Comparison of ENCODE assay signal across 22 mouse cellular contexts in the genomic region with DNA sequence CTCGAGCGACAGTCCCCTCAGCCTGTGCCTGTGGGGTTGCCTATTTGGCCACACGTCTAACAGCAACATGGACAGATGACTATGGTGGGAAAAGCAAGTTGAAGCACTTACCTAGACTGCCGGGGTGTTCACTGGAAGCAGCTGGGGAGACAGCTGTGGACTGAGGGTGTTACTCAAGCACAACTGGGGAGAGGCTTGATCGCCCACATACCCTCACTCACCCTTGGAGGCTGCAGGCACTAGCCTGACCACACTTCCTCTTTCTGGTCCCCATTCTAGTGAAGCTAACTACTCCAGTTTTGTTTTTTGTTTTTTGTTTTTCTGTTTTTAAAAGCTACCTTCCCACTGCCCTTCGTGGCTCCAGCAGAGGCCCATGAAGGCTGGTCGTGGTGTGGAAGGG. TPM values are rescaled to one million over a fixed set of nuclear protein-coding genes. Genes with fewer than 3 reads are reported as not detected.
DNase-seq lines count a peak whose midpoint lies in the region; ATAC-seq and TF ChIP-seq lines count a peak whose summit lies in the region.
"Had no signal": no experiment of that assay in that cellular context is flagged by ENCODE, and none has a peak within 500 bp of the region (broad histone marks: within the 10 kb centered on the region; RNA-seq: fewer than 3 reads in every experiment).

Gene Scimp, minus strand, starts transcription at position 222 of the 400 bp plus-strand sequence.

- peak within 1 kb of the TSS; percentile 75 for H3K27ac ChIP-seq in liver, postnatal 0 days (ENCODE audit: low read depth)
- H3K27ac ChIP-seq in MEL (ENCODE audit: control insufficient read depth, low read depth, low read length) = no peak within 1 kb of the TSS
- peak within 1 kb of the TSS; percentile 23 for H3K27ac ChIP-seq in small intestine, adult 2 months (ENCODE audit: insufficient read depth, low read depth, low read length)
- H3K27ac ChIP-seq in liver, embryonic 12.5 days = no peak within 1 kb of the TSS
- H3K27ac ChIP-seq: forebrain, embryonic 13.5 days; heart, embryonic 13.5 days; hindbrain, postnatal 0 days; liver, embryonic 14.5 days; stomach, postnatal 0 days had no signal

- peak; percentile 44; the same call in 1 of the 2 replicates for ATAC-seq in liver, postnatal 0 days
- peak; percentile 84 to 88 for ATAC-seq in hematopoietic stem cell, adult 5-6 weeks (replicated peaks in 1 of 2; ENCODE audit: insufficient read depth in 1 of 2, low FRiP score in 2 of 2, low TSS enrichment in 1 of 2, low read depth in 1 of 2, poor library complexity in 2 of 2, severe bottlenecking in 2 of 2)
- no peak for ATAC-seq in liver, embryonic 12.5 days
- ATAC-seq: forebrain, embryonic 13.5 days; hindbrain, postnatal 0 days had no signal

- H3K9ac ChIP-seq in liver, postnatal 0 days (replicated peaks) = no peak within 1 kb of the TSS
- peak within 1 kb of the TSS; percentile 35; the same call in 1 of the 2 replicates for H3K9ac ChIP-seq in MEL (ENCODE audit: control insufficient read depth, low read depth, low read length, poor library complexity, severe bottlenecking)
- H3K9ac ChIP-seq in liver, embryonic 12.5 days = no peak within 1 kb of the TSS
- H3K9ac ChIP-seq: forebrain, embryonic 13.5 days; heart, embryonic 13.5 days; liver, embryonic 14.5 days had no signal

- no peaks in the 10 kb centered on the region for H3K9me3 ChIP-seq in liver, postnatal 0 days (ENCODE audit: low read length)
- no peaks in the 10 kb centered on the region for H3K9me3 ChIP-seq in MEL (replicated peaks; ENCODE audit: insufficient read depth, low read length)
- H3K9me3 ChIP-seq in liver, embryonic 12.5 days (replicated peaks) = no peaks in the 10 kb centered on the region
- H3K9me3 ChIP-seq: forebrain, embryonic 13.5 days; G1E; heart, embryonic 13.5 days had no signal

- H3K36me3 ChIP-seq in liver, postnatal 0 days (replicated peaks; ENCODE audit: insufficient read depth, low read length) = no peaks in the 10 kb centered on the region
- H3K36me3 ChIP-seq in MEL (ENCODE audit: control insufficient read depth in 1 of 2, insufficient read depth in 2 of 2, low read length in 2 of 2) = peaks cover 0 to 2% of the 10 kb centered on the region in 2 experiments; a peak in 2 of 4 replicates
- H3K36me3 ChIP-seq in small intestine, adult 2 months (ENCODE audit: control insufficient read depth, insufficient read depth, low read length) = no peaks in the 10 kb centered on the region
- no peaks in the 10 kb centered on the region for H3K36me3 ChIP-seq in liver, embryonic 12.5 days
- H3K36me3 ChIP-seq: G1E; heart, embryonic 13.5 days had no signal

- WGBS in liver, postnatal 0 days (ENCODE audit: insufficient replicate concordance) = 38% methylated on average over 7 of the region's 7 CpGs
- 64% methylated on average over 7 of the region's 7 CpGs for WGBS in small intestine, adult 2 months
- 39% methylated on average over 7 of the region's 7 CpGs for WGBS in liver, embryonic 12.5 days (ENCODE audit: insufficient replicate concordance)

- DNase-seq in liver, postnatal 0 days = peak; percentile 33
- DNase-seq in liver = no peak
- DNase-seq in MEL (ENCODE audit: low read depth, low spot score) = peak; percentile 68
- no peak for DNase-seq in adrenal gland, adult 2 months
- DNase-seq in left cerebral cortex, postnatal 10 days (ENCODE audit: extremely low spot score in 1 of 2, low spot score in 2 of 2) = no peak
- DNase-seq: adrenal gland, postnatal 10 days; gastrocnemius, postnatal 36 days; heart, postnatal 4 days; kidney, adult 9 months; midbrain, embryonic 14.5 days; thymus, postnatal 25 days had no signal

- TF ChIP-seq POLR2A in MEL (IDR thresholded peaks at IDR 0.05; ENCODE audit: control insufficient read depth in 1 of 2, insufficient read depth in 1 of 2, low read depth in 1 of 2, low read length in 2 of 2, poor library complexity in 1 of 2) = no peak
- TF ChIP-seq POLR2A in small intestine, adult 2 months (IDR thresholded peaks at IDR 0.05; ENCODE audit: low read depth, low read length) = no peak

- no peak for TF ChIP-seq EP300 in liver, postnatal 0 days (IDR thresholded peaks at IDR 0.05; ENCODE audit: low read depth)
- TF ChIP-seq EP300 in MEL (IDR thresholded peaks at IDR 0.05; ENCODE audit: low read depth in 1 of 2, low read length in 2 of 2) = peak in 1 of 2 experiments; percentile 15; a peak in 1 of 4 replicates

- no peaks in the 10 kb centered on the region for H3K79me2 ChIP-seq in MEL (ENCODE audit: control insufficient read depth, insufficient read depth, low read length, poor library complexity)

- no peak within 1 kb of the TSS; the same call in 1 of the 2 replicates for H3K4me2 ChIP-seq in liver, postnatal 0 days (ENCODE audit: low read depth, low read length)
- no peak within 1 kb of the TSS for H3K4me2 ChIP-seq in liver, embryonic 12.5 days
- H3K4me2 ChIP-seq: forebrain, embryonic 13.5 days; heart, embryonic 13.5 days had no signal

- intact Hi-C loops in left cerebral cortex, postnatal 10 days (cut with DNase I) = loop anchor here (5.0 kb wide), 1 partner anchor 35 kb away; no protein-coding TSS in a partner anchor

- H3K27me3 ChIP-seq in liver, postnatal 0 days (ENCODE audit: insufficient read depth, low read length) = no peaks in the 10 kb centered on the region
- H3K27me3 ChIP-seq in MEL (ENCODE audit: control insufficient read depth in 1 of 2, insufficient read depth in 2 of 2, low read length in 2 of 2) = peaks cover 9 to 13% of the 10 kb centered on the region in 2 experiments
- H3K27me3 ChIP-seq in small intestine, adult 2 months (ENCODE audit: control insufficient read depth, insufficient read depth, low read length) = no peaks in the 10 kb centered on the region
- no peaks in the 10 kb centered on the region for H3K27me3 ChIP-seq in liver, embryonic 12.5 days (replicated peaks)
- H3K27me3 ChIP-seq: forebrain, embryonic 13.5 days; heart, embryonic 13.5 days had no signal

- H3K4me3 ChIP-seq in liver, postnatal 0 days (ENCODE audit: low read depth, low read length) = no peak within 1 kb of the TSS
- no peak within 1 kb of the TSS for H3K4me3 ChIP-seq in MEL (ENCODE audit: control insufficient read depth in 1 of 2, insufficient read depth in 1 of 2, low read depth in 2 of 2, low read length in 2 of 2)
- peak within 1 kb of the TSS; percentile 15 for H3K4me3 ChIP-seq in small intestine, adult 2 months (ENCODE audit: low read depth, low read length)
- no peak within 1 kb of the TSS for H3K4me3 ChIP-seq in liver, embryonic 12.5 days
- H3K4me3 ChIP-seq: forebrain, embryonic 13.5 days; heart, embryonic 13.5 days had no signal

- TF ChIP-seq CTCF in liver, postnatal 0 days (IDR thresholded peaks at IDR 0.05; ENCODE audit: low read depth) = no peak
- TF ChIP-seq CTCF in MEL (IDR thresholded peaks at IDR 0.05 in 2 of 3, conservative IDR thresholded peaks at IDR 0.05 in 1 of 3; ENCODE audit: control insufficient read depth in 1 of 3, insufficient read depth in 1 of 3, low read depth in 2 of 3, low read length in 3 of 3, poor library complexity in 1 of 3, severe bottlenecking in 1 of 3) = no peak
- TF ChIP-seq CTCF in small intestine, adult 2 months (IDR thresholded peaks at IDR 0.05; ENCODE audit: extremely low read depth, insufficient read length, insufficient replicate concordance, low read depth, low read length) = no peak

- 0 out of 2 replicates have a peak, but pooled peaks cover 5% of the 10 kb centered on the region for H3K4me1 ChIP-seq in liver, postnatal 0 days (ENCODE audit: insufficient read depth)
- H3K4me1 ChIP-seq in MEL (ENCODE audit: control insufficient read depth in 1 of 2, insufficient read depth in 2 of 2, low read length in 2 of 2) = 0 out of 4 replicates have a peak, but pooled peaks cover 0 to 9% of the 10 kb centered on the region in 2 experiments
- H3K4me1 ChIP-seq in small intestine, adult 2 months (ENCODE audit: control insufficient read depth, insufficient read depth, insufficient read length, low read length) = 0 out of 2 replicates have a peak, but pooled peaks cover 1% of the 10 kb centered on the region
- no peaks in the 10 kb centered on the region for H3K4me1 ChIP-seq in liver, embryonic 12.5 days
- H3K4me1 ChIP-seq: forebrain, embryonic 13.5 days; heart, embryonic 13.5 days had no signal

- no peak for TF ChIP-seq RAD21 in MEL (IDR thresholded peaks at IDR 0.05; ENCODE audit: low read depth, low read length)

TF ChIP-seq in MEL, 35 proteins besides CTCF, POLR2A, EP300 and RAD21:
- TF ChIP-seq NRF1 (IDR thresholded peaks at IDR 0.05; ENCODE audit: insufficient read depth, low read depth, low read length, poor library complexity, severe bottlenecking) = no peak
- no peak for TF ChIP-seq ZC3H11A (IDR thresholded peaks at IDR 0.05; ENCODE audit: low read depth, low read length)
- TF ChIP-seq MAZ (IDR thresholded peaks at IDR 0.05; ENCODE audit: low read depth, low read length) = no peak
- no peak for TF ChIP-seq RCOR1 (IDR thresholded peaks at IDR 0.05; ENCODE audit: low read depth, low read length)
- no peak for TF ChIP-seq MEF2A (IDR thresholded peaks at IDR 0.05; ENCODE audit: extremely low read depth, insufficient replicate concordance, low read depth, low read length, poor library complexity, severe bottlenecking)
- no peak for TF ChIP-seq MYB (IDR thresholded peaks at IDR 0.05; ENCODE audit: low read depth, low read length)
- no peak for TF ChIP-seq ELF1 (IDR thresholded peaks at IDR 0.05; ENCODE audit: low read depth, low read length)
- no peak for TF ChIP-seq TBP (IDR thresholded peaks at IDR 0.05; ENCODE audit: low read depth, low read length)
- TF ChIP-seq USF1 (IDR thresholded peaks at IDR 0.05; ENCODE audit: low read depth, low read length) = no peak
- TF ChIP-seq MAFK (IDR thresholded peaks at IDR 0.05; ENCODE audit: borderline replicate concordance, low read depth, low read length) = no peak
- TF ChIP-seq ZMIZ1 (IDR thresholded peaks at IDR 0.05; ENCODE audit: low read depth, low read length) = no peak

RNA-seq across cellular contexts. Expression of gene Scimp, which starts in this region (rescaled TPM):
- 2.6 and 3.0 TPM in 2 replicates for polyA plus RNA-seq in liver, postnatal 0 days (2015; fragmentation: Nextera tagmentation; extraction: Ambion mirVana)
- not detected in 2 replicates for total RNA-seq in MEL (2012; rRNA removed)
- not detected for polyA plus RNA-seq in MEL (2012; ENCODE audit: insufficient read depth in 1 of 2, insufficient read length in 2 of 2, low read depth in 1 of 2, low replicate concordance in 2 of 2, missing spikeins in 1 of 2)
- total RNA-seq in hematopoietic stem cell, adult 5-6 weeks (2017) = 0.25 and 0.69 TPM in 2 replicates
- 0.70 and 0.94 TPM in 2 replicates for polyA plus RNA-seq in small intestine, adult 2 months (2012; rRNA removed)
- 0.26 and 0.41 TPM in 2 replicates for polyA plus RNA-seq in liver, embryonic 12.5 days (2016; fragmentation: Nextera tagmentation; extraction: Ambion mirVana)
- 1 to 10 TPM in 1 of 2 experiments, under 1 TPM in 1; 0.81 to 3.5 TPM for total RNA-seq in adrenal gland, adult 2 months (2021)
- polyA plus RNA-seq in adrenal gland, adult 2 months (2012; rRNA removed) = 1.2 and 1.3 TPM in 2 replicates
- total RNA-seq in left cerebral cortex, postnatal 10 days (2021) = not detected
- total RNA-seq: G1E; gastrocnemius, postnatal 36 days; heart, postnatal 4 days; hindbrain, postnatal 0 days; left cerebral cortex, adult 18-20 months had no signal
- polyA plus RNA-seq: forebrain, embryonic 13.5 days; G1E; limb, embryonic 11.5 days had no signal

Comparison
In these comparisons a context has a peak if more than half of its experiments do, and no peak if none do; other contexts are left out.
1. H3K27ac ChIP-seq: peak in liver, postnatal 0 days (single experiment) and small intestine, adult 2 months (single experiment); none in MEL (single experiment) and liver, embryonic 12.5 days (single experiment).
2. Peak in DNase-seq and H3K9ac ChIP-seq in MEL; RNA of the gene not detected or under 1 TPM.
3. Peak in ATAC-seq in hematopoietic stem cell, adult 5-6 weeks; RNA of the gene not detected or under 1 TPM.